Mouse (Mus musculus) erythroblast, embryonic 14.5 days (primary cell): ENCODE measurements at regions not wholly inside any gene's neighbourhood (a gene's known extent, or its start where the extent isn't known, plus 50 kb on each side); places are given as distances from the start of the nearest gene placed in this dataset.

ENCODE experiments used
- GATA1 ChIP-seq: IDR thresholded peaks from 2 replicates; pipeline ENCODE4 v1.6.1; 2012; ENCODE audit warnings: low read length, inconsistent platforms, mixed read lengths
- TAL1 ChIP-seq: IDR thresholded peaks from 3 replicates; pipeline ENCODE4 v1.6.1; 2012; ENCODE audit warnings: low read length, inconsistent platforms, mixed read lengths

DNA sequence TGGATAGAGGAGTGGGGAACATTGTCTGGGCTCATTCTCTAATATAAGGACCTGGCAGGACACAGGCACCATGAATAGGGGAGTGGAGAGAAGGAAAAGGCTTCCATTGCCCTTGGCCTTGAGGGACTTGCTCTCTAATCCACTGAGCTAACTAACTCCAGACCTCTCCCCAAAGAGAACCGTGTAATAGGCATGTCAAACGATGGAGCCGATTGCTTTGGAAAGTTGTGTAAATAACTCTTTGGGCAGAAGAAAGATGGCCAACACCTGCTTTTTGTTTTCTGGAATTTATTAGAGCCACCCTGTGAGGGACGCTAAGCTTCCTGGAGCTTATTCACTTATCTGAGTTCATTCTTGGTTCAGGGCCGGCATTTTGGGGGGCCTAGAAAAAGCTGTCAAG is 180.9 kb upstream of the Fggy start:
- TF ChIP-seq GATA1 = no peak
- no peak for TF ChIP-seq TAL1
